Mouse (Mus musculus): ENCODE results near the gene Ckm. TPM values are rescaled to one million over a fixed set of nuclear protein-coding genes. Genes with fewer than 3 reads are reported as not detected.
A peak's percentile ranks its signal among the peaks of the same experiment; 100 is the strongest.

Gene Ckm
- polyA plus RNA-seq, 1 experiment, result 31.8 TPM

- WGBS, result 2% methylated on average over 34 of the region's 42 CpGs
- Histone ChIP-seq H3K4me1 (ENCODE audit: control insufficient read depth, insufficient read depth, low read length) (peaks cover 2% of the 10 kb centered on the region), H3K27ac (ENCODE audit: control insufficient read depth, insufficient read depth, low read depth, low read length, poor library complexity) (peak within 1 kb of the TSS; percentile 40; the same call in 1 of the 2 replicates), H3K4me3 (replicated peaks; ENCODE audit: control insufficient read depth, low read depth, low read length) (peak within 1 kb of the TSS; percentile 71)
- TF ChIP-seq POLR2A (IDR thresholded peaks at IDR 0.05; ENCODE audit: borderline replicate concordance, control insufficient read depth, low read depth, low read length) (peak; percentile 37; the same call in 1 of the 2 replicates), CTCF (IDR thresholded peaks at IDR 0.05; ENCODE audit: control insufficient read depth, insufficient read depth, low read length) (no peak)
Observed at GRCm38 (mm10) chr7:19458591-19459111, 54.1 kb downstream of the Ckm start, which contains the start of gene Mark4. Gene Mark4, minus strand, starts transcription at chr7:19458821.

DNA sequence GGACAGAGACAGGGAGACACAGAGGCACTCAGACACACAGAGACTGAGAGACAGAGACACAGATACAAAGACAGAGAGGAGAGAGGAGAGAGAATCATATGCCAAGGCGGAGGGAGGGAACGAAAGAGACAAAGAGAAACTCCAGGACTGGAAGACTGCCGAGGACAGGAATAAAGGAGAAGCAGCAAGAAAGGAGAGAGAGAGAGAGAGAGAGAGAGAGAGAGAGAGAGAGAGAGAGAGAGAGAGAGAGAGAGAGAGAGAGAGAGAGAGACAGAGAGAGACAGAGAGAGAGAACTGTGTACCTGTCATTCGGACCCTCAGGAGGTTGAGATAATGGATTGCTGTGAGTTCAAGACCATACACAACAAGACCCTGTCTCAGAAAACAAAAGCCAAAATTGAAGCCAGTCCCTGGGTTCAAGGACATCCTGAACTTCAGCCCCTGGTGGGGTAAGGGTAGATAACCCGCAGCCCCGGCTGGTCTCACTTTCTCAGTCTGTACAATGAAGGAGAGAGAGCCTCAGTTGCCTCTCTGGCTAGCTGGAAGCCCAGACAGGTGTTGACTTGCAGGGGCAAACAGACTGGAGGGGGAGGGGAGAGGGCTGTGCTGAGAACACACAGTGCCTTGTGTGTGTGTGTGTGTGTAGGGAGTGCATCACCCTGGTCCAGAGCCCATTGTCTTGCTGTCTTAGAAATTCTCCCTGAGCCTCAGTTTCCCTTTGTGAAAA lies 54.7 kb downstream of the Ckm start:
- TF ChIP-seq CTCF (IDR thresholded peaks at IDR 0.05; ENCODE audit: control insufficient read depth, insufficient read depth, low read length), result no peak
- TF ChIP-seq POLR2A (IDR thresholded peaks at IDR 0.05; ENCODE audit: borderline replicate concordance, control insufficient read depth, low read depth, low read length), result no peak
- peaks cover 2% of the 10 kb centered on the region for H3K4me1 ChIP-seq (ENCODE audit: control insufficient read depth, insufficient read depth, low read length)
- H3K27ac ChIP-seq (ENCODE audit: control insufficient read depth, insufficient read depth, low read depth, low read length, poor library complexity), result peak overlapping the region; percentile 40; the same call in 1 of the 2 replicates
- WGBS, result 43% methylated on average over 6 of the region's 6 CpGs
- H3K4me3 ChIP-seq (replicated peaks; ENCODE audit: control insufficient read depth, low read depth, low read length), result peak overlapping the region; percentile 71

GRCm38 (mm10) chr7:19460500-19460899 lies 55.9 kb downstream of the Ckm start:
- Histone ChIP-seq H3K27ac (ENCODE audit: control insufficient read depth, insufficient read depth, low read depth, low read length, poor library complexity) (no peak overlapping the region), H3K4me3 (replicated peaks; ENCODE audit: control insufficient read depth, low read depth, low read length) (no peak overlapping the region), H3K4me1 (ENCODE audit: control insufficient read depth, insufficient read depth, low read length) (peaks cover 2% of the 10 kb centered on the region)
- TF ChIP-seq POLR2A (IDR thresholded peaks at IDR 0.05; ENCODE audit: borderline replicate concordance, control insufficient read depth, low read depth, low read length) (no peak), CTCF (IDR thresholded peaks at IDR 0.05; ENCODE audit: control insufficient read depth, insufficient read depth, low read length) (no peak)
- 83% methylated on average over 1 of the region's 1 CpGs for WGBS

DNA sequence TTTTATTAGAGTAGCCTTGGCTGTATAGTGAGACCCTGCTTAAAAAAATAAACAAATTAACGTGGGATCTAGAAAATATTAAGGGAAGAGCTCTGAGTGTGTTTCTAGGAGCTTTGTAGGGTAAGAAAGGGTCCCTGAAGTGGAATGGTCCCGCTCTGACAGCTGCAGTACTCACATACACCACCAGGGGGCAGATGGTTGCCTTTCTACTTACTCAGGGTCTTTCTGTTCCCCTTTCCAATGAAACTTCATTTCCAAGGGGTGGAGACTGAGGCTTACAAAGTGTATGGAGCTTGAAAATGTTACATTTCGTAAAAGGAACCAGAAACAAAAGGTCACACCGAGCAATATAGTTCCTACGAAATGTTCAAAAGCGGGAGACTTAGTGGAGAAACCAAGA lies 56.9 kb downstream of the Ckm start:
- no peak for TF ChIP-seq POLR2A (IDR thresholded peaks at IDR 0.05; ENCODE audit: borderline replicate concordance, control insufficient read depth, low read depth, low read length)
- peak; percentile 81 for TF ChIP-seq CTCF (IDR thresholded peaks at IDR 0.05; ENCODE audit: control insufficient read depth, insufficient read depth, low read length)
- 8% methylated on average over 6 of the region's 6 CpGs for WGBS
- H3K27ac ChIP-seq (ENCODE audit: control insufficient read depth, insufficient read depth, low read depth, low read length, poor library complexity), result no peak overlapping the region
- H3K4me1 ChIP-seq (ENCODE audit: control insufficient read depth, insufficient read depth, low read length), result peaks cover 2% of the 10 kb centered on the region
- H3K4me3 ChIP-seq (replicated peaks; ENCODE audit: control insufficient read depth, low read depth, low read length), result no peak overlapping the region

DNA sequence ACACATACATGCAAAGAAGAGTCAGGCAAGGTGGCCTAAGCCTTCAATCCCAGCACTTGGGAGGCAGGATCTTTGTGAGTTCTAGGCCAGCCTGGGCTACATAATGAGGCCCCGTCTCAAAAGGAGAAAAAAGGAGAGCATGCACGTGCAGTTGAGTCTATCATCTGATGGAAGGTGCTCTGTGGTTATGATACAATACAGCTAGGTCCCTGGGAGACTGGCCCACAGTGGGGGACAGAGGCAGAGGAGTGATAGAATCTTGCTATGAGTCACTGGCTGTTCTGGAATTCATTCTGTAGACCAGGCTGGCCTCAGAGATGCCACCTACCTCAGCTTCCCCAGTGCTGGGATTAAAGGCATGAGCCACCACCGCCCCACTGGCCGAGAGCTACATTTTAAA lies 57.9 kb downstream of the Ckm start:
- Histone ChIP-seq H3K4me1 (ENCODE audit: control insufficient read depth, insufficient read depth, low read length) (peaks cover 2% of the 10 kb centered on the region), H3K27ac (ENCODE audit: control insufficient read depth, insufficient read depth, low read depth, low read length, poor library complexity) (no peak overlapping the region), H3K4me3 (replicated peaks; ENCODE audit: control insufficient read depth, low read depth, low read length) (no peak overlapping the region)
- WGBS, result 63% methylated on average over 4 of the region's 4 CpGs
- TF ChIP-seq POLR2A (IDR thresholded peaks at IDR 0.05; ENCODE audit: borderline replicate concordance, control insufficient read depth, low read depth, low read length), result no peak
- TF ChIP-seq CTCF (IDR thresholded peaks at IDR 0.05; ENCODE audit: control insufficient read depth, insufficient read depth, low read length), result no peak

DNA sequence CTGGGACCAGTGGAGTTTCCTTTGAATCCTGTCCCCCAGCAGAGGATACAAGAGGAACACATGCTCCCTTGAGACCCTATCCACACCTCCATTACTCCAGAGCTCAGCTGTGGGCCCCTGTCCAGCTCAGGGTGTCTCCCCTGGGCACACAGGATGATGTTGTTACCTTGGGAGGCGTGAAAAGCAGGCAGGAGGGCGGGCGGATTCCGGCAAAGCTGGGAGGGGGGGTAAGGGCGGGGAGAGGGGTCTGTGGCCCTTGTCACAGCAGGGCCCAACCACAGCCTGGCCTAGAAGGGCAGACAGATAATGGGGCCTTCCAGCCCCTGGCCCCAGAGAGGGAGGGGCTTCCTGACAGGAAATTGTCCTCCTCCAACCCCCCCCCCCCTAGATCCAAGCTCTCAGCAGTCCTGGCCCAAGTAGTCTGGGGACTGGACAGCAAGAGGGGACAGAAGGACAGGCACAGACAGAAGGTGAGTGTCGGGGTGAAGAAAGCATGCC lies 58.4 kb downstream of the Ckm start, which contains the start of gene Exoc3l2:
Gene Exoc3l2, plus strand, starts transcription at position 448 of the 498 bp plus-strand sequence.
- TF ChIP-seq CTCF (IDR thresholded peaks at IDR 0.05; ENCODE audit: control insufficient read depth, insufficient read depth, low read length), result no peak
- no peak for TF ChIP-seq POLR2A (IDR thresholded peaks at IDR 0.05; ENCODE audit: borderline replicate concordance, control insufficient read depth, low read depth, low read length)
- 44% methylated on average over 6 of the region's 6 CpGs for WGBS
- H3K27ac ChIP-seq (ENCODE audit: control insufficient read depth, insufficient read depth, low read depth, low read length, poor library complexity), result peak within 1 kb of the TSS; percentile 38; the same call in 1 of the 2 replicates
- H3K4me1 ChIP-seq (ENCODE audit: control insufficient read depth, insufficient read depth, low read length), result peaks cover 2% of the 10 kb centered on the region
- no peak within 1 kb of the TSS for H3K4me3 ChIP-seq (replicated peaks; ENCODE audit: control insufficient read depth, low read depth, low read length)

- Histone ChIP-seq H3K4me1 (ENCODE audit: control insufficient read depth, insufficient read depth, low read length) (peaks cover 2% of the 10 kb centered on the region; the same call in 1 of the 2 replicates), H3K4me3 (replicated peaks; ENCODE audit: control insufficient read depth, low read depth, low read length) (no peak overlapping the region), H3K27ac (ENCODE audit: control insufficient read depth, insufficient read depth, low read depth, low read length, poor library complexity) (no peak overlapping the region)
- TF ChIP-seq CTCF (IDR thresholded peaks at IDR 0.05; ENCODE audit: control insufficient read depth, insufficient read depth, low read length) (no peak), POLR2A (IDR thresholded peaks at IDR 0.05; ENCODE audit: borderline replicate concordance, control insufficient read depth, low read depth, low read length) (no peak)
- 75% methylated on average over 22 of the region's 22 CpGs for WGBS
Observed at GRCm38 (mm10) chr7:19464367-19465307, 60.1 kb downstream of the Ckm start.

Data from bone marrow, adult 2 months (tissue).